Mouse (Mus musculus) myocyte (in vitro differentiated cells): Measurements from ENCODE around the gene Coq10b.

Experiments used
- CEBPB ChIP-seq: IDR thresholded peaks from 2 replicates; pipeline ENCODE4 v1.6.1; 2011; ENCODE audit warnings: mild to moderate bottlenecking, moderate library complexity; ENCODE audit not compliant: poor library complexity, insufficient read depth, severe bottlenecking
- E2F4 ChIP-seq: IDR thresholded peaks from one replicate; pipeline ENCODE4 v1.6.1; 2011; ENCODE audit warnings: mild to moderate bottlenecking, control low read depth, moderate library complexity; ENCODE audit not compliant: insufficient read depth
- MYOD1 ChIP-seq, 3 experiments: IDR thresholded peaks; one replicate each; pipeline ENCODE4 v1.6.1; 2011; ENCODE audit warnings: control low read depth in 2 of 3, low read depth in 2 of 3, mild to moderate bottlenecking in 2 of 3, moderate library complexity in 1 of 3; ENCODE audit not compliant: insufficient read length in 2 of 3, control insufficient read depth in 1 of 3
- POLR2A ChIP-seq: IDR thresholded peaks from one replicate; pipeline ENCODE4 v1.6.1; 2011; ENCODE audit warnings: low read depth, mild to moderate bottlenecking, control low read depth, moderate library complexity; ENCODE audit not compliant: insufficient read length
- USF1 ChIP-seq: IDR thresholded peaks from one replicate; pipeline ENCODE4 v1.6.1; 2011; ENCODE audit warnings: low read depth, mild to moderate bottlenecking, control low read depth, moderate library complexity

DNA sequence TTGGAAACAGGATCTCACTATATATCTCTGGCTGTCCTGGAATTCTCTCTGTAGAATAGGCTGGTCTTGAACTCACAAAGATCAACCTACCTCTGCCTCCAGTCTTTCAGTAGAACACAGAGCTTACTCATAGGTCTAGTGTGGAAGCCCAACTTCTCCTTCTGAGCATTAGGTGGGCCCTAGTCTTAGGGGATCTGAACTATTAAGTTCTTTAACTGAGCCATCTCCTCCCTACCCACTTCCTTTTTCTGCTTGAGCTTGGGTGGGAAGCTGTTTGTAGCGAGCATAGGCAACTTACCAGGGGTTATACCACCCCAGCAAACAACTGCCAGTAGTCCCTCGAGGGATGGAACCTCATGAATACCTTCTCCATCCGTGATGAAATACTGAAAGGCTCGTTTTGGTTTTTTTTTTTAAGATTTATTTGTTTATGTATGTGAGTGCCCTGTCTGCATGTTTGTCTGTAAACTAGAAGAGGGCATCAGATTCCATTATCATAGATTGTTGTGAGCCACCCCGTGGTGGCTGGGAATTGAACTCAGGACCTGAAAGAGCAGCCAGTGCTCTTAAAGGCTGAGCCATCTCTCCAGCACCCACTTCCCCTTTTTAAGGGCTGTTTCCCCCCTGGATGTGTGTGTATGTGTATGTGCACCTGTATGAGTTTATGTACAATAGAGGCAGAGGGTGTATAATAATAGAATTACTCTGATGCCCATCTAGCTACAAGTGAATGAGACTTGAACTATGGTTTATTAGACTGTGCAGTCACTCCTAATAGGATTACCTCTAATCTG is 2.9 kb downstream of the Coq10b start:
- no peak for TF ChIP-seq POLR2A
- TF ChIP-seq MYOD1 (IDR thresholded peaks at IDR 0.05; ENCODE audit: control insufficient read depth in 1 of 3, insufficient read length in 2 of 3, low read depth in 2 of 3) = no peak
- no peak for TF ChIP-seq USF1
- no peak for TF ChIP-seq CEBPB
- TF ChIP-seq E2F4 = no peak
